Mouse (Mus musculus) kidney, postnatal 14 days (tissue): Measurements from ENCODE around the gene Trh.
A peak's percentile ranks its signal among the peaks of the same experiment; 100 is the strongest.

Experiments used
- DNase-seq: peaks from one replicate; pipeline ENCODE4 v3.0.0; 2022; ENCODE audit warnings: mixed read lengths

Gene Trh

GRCm38 (mm10) chr6:92244591-92244990 is at the start of gene Trh:
Gene Trh, minus strand, starts transcription at chr6:92244650.
- DNase-seq = no peak

- no peak for DNase-seq
These were observed 46.4 kb upstream of the Trh start for GRCm38 (mm10) chr6:92290826-92291225.

GRCm38 (mm10) chr6:92286889-92287288 is 42.4 kb upstream of the Trh start:
- no peak for DNase-seq

GRCm38 (mm10) chr6:92286258-92286888 is 41.9 kb upstream of the Trh start:
- peak; percentile 60 for DNase-seq

GRCm38 (mm10) chr6:92285559-92285958 is 41.1 kb upstream of the Trh start:
- DNase-seq = no peak

GRCm38 (mm10) chr6:92277179-92277578 is 32.7 kb upstream of the Trh start:
- no peak for DNase-seq

GRCm38 (mm10) chr6:92273652-92274322 is 29.3 kb upstream of the Trh start:
- DNase-seq = no peak

- DNase-seq = no peak
These were observed 28.2 kb upstream of the Trh start for GRCm38 (mm10) chr6:92272601-92273000.

- DNase-seq = peak; percentile 75
These were observed 24.6 kb upstream of the Trh start for GRCm38 (mm10) chr6:92269019-92269418.

GRCm38 (mm10) chr6:92268001-92268400 is 23.6 kb upstream of the Trh start:
- DNase-seq = no peak

- peak; percentile 29 for DNase-seq
These were observed 16.9 kb upstream of the Trh start for GRCm38 (mm10) chr6:92261162-92261843.

- no peak for DNase-seq
These were observed 10.9 kb upstream of the Trh start for GRCm38 (mm10) chr6:92255346-92255745.

- DNase-seq = no peak
These were observed 8.9 kb upstream of the Trh start for GRCm38 (mm10) chr6:92253253-92253870.

GRCm38 (mm10) chr6:92247215-92247919 is 2.9 kb upstream of the Trh start:
- no peak for DNase-seq

- no peak for DNase-seq
These were observed 1.9 kb upstream of the Trh start for GRCm38 (mm10) chr6:92246335-92246734.

GRCm38 (mm10) chr6:92241178-92241906 is 3.1 kb downstream of the Trh start:
- DNase-seq = peak; percentile 72

GRCm38 (mm10) chr6:92235036-92235435 is 9.4 kb downstream of the Trh start:
- no peak for DNase-seq

GRCm38 (mm10) chr6:92231762-92232161 is 12.7 kb downstream of the Trh start:
- no peak for DNase-seq

- DNase-seq = no peak
These were observed 13.1 kb downstream of the Trh start for GRCm38 (mm10) chr6:92231356-92231755.

GRCm38 (mm10) chr6:92229586-92229985 is 14.9 kb downstream of the Trh start:
- no peak for DNase-seq

GRCm38 (mm10) chr6:92229103-92229502 is 15.3 kb downstream of the Trh start:
- no peak for DNase-seq

- DNase-seq = no peak
These were observed 19.5 kb downstream of the Trh start for GRCm38 (mm10) chr6:92224981-92225380.
